Mouse (Mus musculus) heart, postnatal 0 days (tissue): ENCODE data around the gene Acer3.

ENCODE experiments used
- CTCF ChIP-seq: IDR thresholded peaks from 2 replicates; pipeline ENCODE4 v1.5.1; 2016; ENCODE audit warnings: antibody characterized with exemption, control low read depth, low read depth
- EP300 ChIP-seq: IDR thresholded peaks from 2 replicates; pipeline ENCODE4 v1.6.1; 2016; ENCODE audit warnings: antibody characterized with exemption, low read depth

DNA sequence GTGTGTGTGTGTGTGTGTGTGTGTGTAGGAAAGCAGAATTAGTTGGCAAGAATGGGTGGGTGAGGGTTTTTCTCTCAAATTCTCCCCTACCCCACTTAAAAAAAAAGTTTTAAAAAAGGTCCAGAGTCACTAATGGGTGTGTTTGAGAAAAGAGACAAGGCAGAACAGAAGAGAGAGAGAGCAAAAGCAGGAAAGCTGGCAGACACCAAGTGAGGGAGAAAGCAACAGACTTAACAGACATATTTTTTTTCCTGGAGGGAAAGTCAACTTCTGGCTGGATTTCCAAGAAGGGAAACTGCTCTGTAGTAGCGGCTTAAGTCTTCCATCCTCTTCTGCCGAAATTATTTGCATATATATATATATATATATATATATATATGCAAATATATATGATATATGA is 40.7 kb upstream of the Acer3 start:
- no peak for TF ChIP-seq CTCF
- peak; percentile 4; the same call in 1 of the 2 replicates for TF ChIP-seq EP300
